Mouse (Mus musculus): Measurements from ENCODE around the gene Slco2b1. TPM values are rescaled to one million over a fixed set of nuclear protein-coding genes. Genes with fewer than 3 reads are reported as not detected.
"Not testable (repeated sequence)": the region's sequence is repeated elsewhere in the genome, so short reads cannot be mapped to it uniquely, and the experiment has no call there.

Slco2b1 gene
- total RNA-seq (2021) = 10 to 100 TPM in 1 of 2 experiments, 1 to 10 TPM in 1; 9.0 to 12.0 TPM

DNA sequence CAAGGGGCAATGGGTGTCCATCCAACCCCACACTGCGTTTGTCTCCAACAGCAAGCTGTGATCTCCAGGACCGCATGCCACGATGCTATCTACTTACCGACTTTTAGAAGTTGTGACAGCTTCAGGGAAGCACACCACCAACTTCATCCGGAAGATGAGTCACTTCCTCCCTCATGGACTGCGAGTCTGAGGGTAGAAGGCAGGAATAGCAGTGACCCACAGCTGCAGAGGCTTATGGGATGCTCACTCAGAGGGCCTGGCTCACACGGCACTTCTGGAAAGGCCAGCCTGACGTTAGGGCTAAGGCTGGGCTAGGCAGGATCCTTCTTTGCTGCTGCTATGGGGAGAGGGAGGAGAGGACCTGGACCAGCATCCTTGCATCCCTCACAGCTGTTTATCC is at the start of gene Slco2b1:
Gene Slco2b1 (minus strand): TSS at position 175 of the 400 bp plus-strand sequence.
- intact Hi-C loops (cut with DNase I) = loop anchor here (2.0 to 5.0 kb wide), 3 partner anchors 42 to 166 kb away; no protein-coding TSS in a partner anchor
- no peak for DNase-seq

DNA sequence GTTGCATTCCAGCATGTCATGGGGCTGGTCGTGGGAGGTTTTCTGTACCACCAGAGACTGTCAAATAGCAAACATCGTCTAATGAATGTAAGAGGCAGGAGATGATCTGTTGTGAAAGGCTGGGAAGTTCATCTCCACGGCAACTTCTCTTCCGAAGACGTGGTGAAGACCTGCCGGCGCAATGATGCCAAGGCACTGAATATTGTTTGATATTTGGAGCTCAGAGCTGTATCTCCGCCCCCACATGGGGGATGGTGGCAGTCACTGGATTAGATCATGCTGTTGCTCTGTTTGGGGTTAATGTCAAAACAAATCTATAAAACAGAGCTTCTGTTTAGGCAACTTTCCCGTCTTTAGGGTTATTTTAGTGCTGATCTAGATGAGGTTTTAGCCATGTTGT is 28.1 kb upstream of the Slco2b1 start:
- DNase-seq = no peak

DNA sequence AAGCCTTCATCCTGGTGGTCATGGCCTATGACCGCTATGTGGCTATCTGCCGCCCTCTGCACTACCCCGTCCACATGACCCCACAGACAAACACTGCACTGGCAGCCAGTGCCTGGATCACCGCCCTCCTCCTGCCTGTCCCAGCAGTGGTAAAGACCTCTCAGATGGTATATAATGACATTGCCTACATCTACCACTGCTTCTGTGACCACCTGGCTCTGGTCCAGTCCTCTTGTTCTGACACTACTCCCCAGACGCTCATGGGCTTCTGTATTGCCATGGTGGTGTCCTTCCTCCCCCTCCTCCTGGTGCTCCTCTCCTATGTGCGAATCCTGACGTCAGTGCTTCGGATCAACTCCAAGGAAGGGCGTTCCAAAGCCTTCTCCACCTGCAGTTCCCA is 24.4 kb upstream of the Slco2b1 start:
- intact Hi-C loops (cut with DNase I) = not testable (repeated sequence)

More for the DNA sequence above, 28.1 kb upstream of the Slco2b1 start:
- intact Hi-C loops (cut with DNase I) = no loop called here

GRCm38 (mm10) chr7:99734612-99735011 is 23.5 kb upstream of the Slco2b1 start:
- DNase-seq = peak; percentile 35 to 40
- intact Hi-C loops (cut with DNase I) = loop anchor here (5.0 kb wide), 1 partner anchor 53 kb away; no protein-coding TSS in a partner anchor

More for the DNA sequence above, 24.4 kb upstream of the Slco2b1 start:
- DNase-seq = not testable (repeated sequence)

GRCm38 (mm10) chr7:99729973-99730372 is 18.8 kb upstream of the Slco2b1 start, which contains the start of gene Olfr520:
TSS of gene Olfr520 (plus strand) at chr7:99730273.
- intact Hi-C loops (cut with DNase I) = loop anchor here (5.0 kb wide), 2 partner anchors 57 to 67 kb away; no protein-coding TSS in a partner anchor
- DNase-seq = no peak

GRCm38 (mm10) chr7:99716536-99716935 is 5.4 kb upstream of the Slco2b1 start:
- no peak for DNase-seq
- intact Hi-C loops (cut with DNase I) = no loop called here

DNA sequence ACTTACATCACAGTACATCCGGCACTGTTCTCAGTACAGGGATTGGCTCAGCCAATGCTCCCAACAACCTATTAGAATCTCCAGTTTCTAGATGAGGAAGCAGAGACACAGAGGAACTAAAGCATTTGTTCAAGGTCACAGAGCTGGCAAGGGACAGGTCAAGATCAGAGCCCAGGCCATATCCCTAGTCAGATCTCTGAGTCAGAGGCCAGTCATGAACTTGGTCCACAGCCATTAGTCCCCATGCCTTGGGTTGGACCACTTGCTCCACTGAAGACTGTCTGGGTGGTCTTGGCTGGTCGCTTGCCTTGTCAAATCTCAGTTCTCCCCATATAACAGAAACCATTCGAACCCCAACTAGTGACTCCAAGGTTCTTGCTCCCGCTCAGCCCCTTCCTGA is 1.3 kb upstream of the Slco2b1 start:
- intact Hi-C loops (cut with DNase I) = loop anchor here (5.0 kb wide), 1 partner anchor 165 kb away; no protein-coding TSS in a partner anchor
- DNase-seq = no peak

DNA sequence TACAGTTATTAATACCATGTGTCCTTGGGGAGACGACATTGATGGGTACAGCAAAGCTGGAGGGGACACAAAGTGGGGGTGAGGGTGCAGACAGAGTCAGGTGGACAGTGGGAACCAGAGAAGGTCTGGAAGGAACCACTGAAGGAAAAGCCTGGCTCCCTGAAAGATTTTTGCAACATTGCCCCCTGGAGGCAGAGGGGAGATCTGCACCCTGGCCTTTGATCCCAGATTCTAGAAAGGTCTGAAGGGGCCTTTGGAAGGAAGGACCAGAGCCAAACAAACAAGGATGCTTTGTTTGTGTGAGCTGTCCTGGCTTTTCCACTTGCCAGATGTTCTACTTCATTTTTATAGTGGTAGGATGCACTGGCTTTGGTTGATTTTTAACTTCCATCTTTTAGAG is 664 bp downstream of the Slco2b1 start:
- intact Hi-C loops (cut with DNase I) = loop anchor here (1.0 to 5.0 kb wide), 5 partner anchors 42 to 167 kb away; no protein-coding TSS in a partner anchor
- peak; percentile 80 to 84 for DNase-seq

DNA sequence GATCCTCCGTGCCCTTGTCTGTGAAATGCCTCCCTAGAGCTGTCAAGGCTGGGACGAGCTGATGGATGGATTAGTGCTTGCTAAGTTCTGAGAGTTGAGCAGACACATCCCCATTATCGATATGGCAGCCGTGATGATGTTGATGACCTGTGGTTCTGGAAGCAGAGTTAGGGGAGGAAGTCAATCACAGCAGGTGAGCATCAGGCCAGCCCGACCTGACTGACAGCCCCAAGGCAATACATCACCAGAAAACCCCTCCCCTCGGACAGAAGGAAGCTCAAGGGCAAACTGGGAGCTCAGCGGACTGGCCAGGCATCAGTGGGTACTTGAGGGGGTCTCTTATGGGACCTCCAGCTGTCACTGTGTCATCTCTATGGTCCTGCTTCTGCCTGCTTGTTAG is 1.1 kb downstream of the Slco2b1 start:
- no peak for DNase-seq

DNA sequence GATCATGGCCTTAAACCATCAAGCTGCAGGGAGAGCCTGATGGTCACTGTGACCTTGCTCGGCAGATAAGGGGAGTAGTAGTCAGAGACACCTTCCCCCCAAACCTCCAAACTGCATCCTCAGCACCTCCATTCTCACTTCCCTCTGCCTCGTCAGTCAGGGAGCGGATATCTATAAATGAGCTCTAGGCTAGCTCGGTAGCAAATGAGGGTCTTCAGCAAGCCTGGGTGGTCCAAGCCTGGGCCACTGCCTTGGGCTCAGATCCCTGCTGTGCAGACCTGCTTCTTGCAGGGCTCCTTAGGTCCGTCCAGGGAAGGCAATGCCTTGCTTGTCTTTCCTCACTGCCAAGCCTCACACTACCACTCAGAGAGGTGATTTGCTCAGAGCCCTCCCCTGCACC is 2.4 kb downstream of the Slco2b1 start:
- intact Hi-C loops (cut with DNase I) = no loop called here
- DNase-seq = no peak

More for the DNA sequence above, 1.1 kb downstream of the Slco2b1 start:
- intact Hi-C loops (cut with DNase I) = loop anchor here (1.0 to 5.0 kb wide), 5 partner anchors 41 to 167 kb away; no protein-coding TSS in a partner anchor

- intact Hi-C loops (cut with DNase I) = no loop called here
- DNase-seq = no peak
Observed at GRCm38 (mm10) chr7:99708301-99708721, 2.8 kb downstream of the Slco2b1 start.

- DNase-seq = no peak
- intact Hi-C loops (cut with DNase I) = no loop called here
Observed at GRCm38 (mm10) chr7:99707671-99708070, 3.5 kb downstream of the Slco2b1 start.

GRCm38 (mm10) chr7:99707038-99707595 is 4.0 kb downstream of the Slco2b1 start:
- intact Hi-C loops (cut with DNase I) = no loop called here
- DNase-seq = peak; percentile 58 to 63

DNA sequence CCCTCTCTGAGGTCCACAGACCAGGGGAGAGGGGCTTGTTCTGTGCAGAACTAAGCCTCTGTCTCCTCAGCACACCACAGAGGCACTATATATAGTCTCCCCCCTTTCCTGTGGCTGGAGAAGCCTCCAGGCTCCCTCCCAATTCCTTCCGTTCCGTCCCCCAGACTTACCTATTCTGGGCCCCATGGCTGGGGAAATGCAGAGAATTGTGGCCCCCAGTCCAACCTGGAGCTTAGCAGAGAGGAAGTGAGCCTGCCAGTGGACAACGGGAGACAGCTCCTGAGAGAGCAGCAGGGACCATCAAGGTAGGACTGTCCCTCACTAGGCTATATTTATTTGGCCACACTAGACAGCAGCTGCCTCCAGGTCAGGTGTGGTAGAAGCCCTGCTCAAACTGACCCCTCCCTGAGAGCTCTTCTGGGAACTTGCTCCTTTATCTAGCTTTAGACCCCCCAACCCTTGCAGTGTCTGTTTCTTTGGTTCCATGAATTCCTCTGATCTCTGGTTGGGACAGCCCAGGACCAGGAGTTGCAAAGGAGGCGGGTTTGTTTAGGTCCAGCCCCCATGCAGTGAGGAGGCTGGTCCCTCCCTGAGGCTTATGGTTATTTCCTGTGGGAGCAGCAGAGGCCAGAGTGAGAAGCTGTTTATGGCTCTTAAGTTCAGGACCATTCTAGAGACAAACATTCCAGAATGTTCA is 4.7 kb downstream of the Slco2b1 start:
- intact Hi-C loops (cut with DNase I) = no loop called here
- peak in 1 of 2 experiments; percentile 61 for DNase-seq

DNA sequence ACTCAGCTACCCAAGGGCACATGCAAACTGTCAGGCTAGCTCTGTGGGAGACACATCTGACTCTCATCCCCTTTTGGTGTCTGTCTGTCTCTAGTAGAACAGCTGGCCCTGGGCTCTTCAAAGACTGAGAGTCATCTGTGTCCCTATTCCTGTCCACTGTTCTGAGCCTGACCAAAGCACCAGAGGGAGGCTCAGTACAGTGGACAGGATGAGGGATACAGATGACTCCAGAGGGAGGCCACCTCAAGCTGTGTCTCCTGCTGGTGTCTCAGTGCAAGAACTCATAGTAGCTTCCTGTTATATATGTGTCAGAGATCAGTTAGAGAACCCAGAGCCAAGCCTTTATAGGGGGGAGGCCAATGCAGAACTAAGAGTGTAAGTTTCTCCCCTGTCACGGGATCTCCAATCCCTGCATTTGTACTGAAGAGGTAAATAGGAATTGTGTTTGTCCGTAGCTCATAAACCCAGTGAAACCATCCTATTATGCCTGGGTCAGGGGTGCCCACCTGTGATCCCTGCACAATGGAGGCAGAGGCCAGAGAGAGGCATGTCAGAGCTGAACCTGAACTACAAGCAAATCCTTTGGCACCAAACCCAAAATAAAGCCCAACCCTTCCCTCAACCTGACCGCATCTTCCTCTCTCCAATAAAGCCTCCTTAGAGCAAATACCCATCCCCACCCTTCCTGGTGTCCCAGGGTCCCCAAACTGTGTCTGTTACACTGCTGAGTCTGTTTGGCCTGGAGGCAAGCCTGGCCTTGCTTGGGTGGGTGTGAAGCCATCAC is 6.2 kb downstream of the Slco2b1 start:
- peak in 1 of 2 experiments; percentile 34 for DNase-seq
- intact Hi-C loops (cut with DNase I) = no loop called here

DNA sequence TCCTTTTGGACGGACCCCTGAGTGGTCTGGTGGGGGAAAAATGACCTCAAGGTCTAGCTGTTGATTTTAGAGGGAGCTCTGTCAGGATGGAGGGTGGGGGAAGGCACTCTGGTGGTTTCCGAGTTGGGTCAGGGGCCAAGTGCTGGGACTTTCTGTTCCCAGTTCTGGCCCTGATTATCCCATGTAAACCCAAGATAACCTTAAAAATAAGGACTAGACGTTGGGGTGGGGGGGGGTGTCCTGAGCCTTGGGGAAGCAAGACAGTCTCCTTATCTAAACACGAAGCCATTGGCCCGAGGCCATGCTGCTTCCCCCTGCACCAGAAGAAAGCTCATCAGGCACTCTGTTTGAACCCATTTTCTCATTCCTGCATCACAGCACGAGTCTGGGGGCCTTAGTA is 8.9 kb downstream of the Slco2b1 start:
- intact Hi-C loops (cut with DNase I) = no loop called here
- DNase-seq = no peak

DNA sequence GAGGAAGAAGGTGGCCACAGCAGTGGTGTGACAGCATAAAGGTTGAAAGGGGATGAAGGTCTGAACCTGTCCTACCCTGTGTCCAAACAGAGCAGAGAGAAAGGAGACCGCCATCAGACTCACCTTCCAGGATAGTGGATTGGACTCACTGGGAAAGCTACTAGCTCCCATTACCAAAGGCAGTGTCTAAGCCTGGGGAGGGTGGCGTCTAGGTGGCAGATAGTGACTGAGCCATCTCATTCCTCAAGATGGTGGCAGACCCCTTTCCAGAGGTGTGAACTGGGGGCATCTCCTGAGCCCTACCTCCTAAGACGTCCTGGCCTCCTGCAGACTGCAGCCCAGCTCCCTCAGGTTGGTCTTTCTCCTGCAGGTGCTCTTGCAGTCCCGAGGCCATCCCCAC is 10.5 kb downstream of the Slco2b1 start:
- intact Hi-C loops (cut with DNase I) = no loop called here
- no peak for DNase-seq

DNA sequence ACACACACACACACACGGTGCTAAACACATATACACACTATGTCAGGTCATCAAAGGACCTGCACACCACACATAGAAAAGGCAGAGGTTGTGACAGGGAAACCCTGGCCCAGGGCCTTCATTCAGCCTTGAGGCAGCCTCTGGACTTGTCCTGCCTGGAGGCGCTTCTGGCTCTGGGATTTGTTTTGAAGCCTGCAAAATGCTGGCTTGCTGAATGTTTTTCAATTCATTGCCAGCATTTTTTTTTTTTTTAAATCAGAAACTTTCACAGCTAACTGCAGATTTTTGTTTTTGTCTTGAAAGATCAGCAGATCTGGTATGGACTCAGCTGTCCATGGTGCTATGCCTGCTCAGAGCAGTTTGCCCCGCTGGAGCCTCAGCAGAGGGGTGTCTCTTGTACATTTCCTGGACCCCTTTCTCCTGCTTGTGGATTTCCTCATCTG is 11.4 kb downstream of the Slco2b1 start:
- intact Hi-C loops (cut with DNase I) = no loop called here
- DNase-seq = peak in 1 of 2 experiments; percentile 44

- no peak for DNase-seq
Observed at GRCm38 (mm10) chr7:99699106-99699505, 12.0 kb downstream of the Slco2b1 start.

DNA sequence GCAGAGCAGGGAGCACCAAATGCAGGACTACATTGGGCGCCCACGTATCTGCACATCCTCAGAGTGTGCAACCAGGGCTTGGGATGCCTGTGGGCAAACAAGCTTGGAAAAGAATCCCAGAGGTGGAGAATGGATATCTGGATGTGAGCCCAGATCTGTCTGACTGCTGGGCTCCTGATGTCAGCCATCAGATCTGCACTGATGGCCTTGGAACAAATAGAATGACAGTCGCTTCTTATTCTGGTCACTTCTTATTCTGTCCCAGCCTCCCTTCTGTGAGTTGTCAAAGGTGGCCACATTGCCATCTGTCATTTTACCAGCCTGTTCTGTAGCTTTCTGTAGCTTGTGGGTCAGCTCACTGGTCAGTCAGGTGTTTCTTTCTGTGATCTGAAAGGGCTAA is 12.6 kb downstream of the Slco2b1 start:
- no peak for DNase-seq

More at GRCm38 (mm10) chr7:99699106-99699505, 12.0 kb downstream of the Slco2b1 start:
- intact Hi-C loops (cut with DNase I) = no loop called here

More for the DNA sequence above, 12.6 kb downstream of the Slco2b1 start:
- intact Hi-C loops (cut with DNase I) = no loop called here

Measured in heart, postnatal 36 days (tissue).